Mouse (Mus musculus): Measurements from ENCODE around the gene Pfkfb4. TPM values are rescaled to one million over a fixed set of nuclear protein-coding genes. Genes with fewer than 3 reads are reported as not detected.

The Pfkfb4 gene
- total RNA-seq, 1 experiment: 5.0 TPM

DNA sequence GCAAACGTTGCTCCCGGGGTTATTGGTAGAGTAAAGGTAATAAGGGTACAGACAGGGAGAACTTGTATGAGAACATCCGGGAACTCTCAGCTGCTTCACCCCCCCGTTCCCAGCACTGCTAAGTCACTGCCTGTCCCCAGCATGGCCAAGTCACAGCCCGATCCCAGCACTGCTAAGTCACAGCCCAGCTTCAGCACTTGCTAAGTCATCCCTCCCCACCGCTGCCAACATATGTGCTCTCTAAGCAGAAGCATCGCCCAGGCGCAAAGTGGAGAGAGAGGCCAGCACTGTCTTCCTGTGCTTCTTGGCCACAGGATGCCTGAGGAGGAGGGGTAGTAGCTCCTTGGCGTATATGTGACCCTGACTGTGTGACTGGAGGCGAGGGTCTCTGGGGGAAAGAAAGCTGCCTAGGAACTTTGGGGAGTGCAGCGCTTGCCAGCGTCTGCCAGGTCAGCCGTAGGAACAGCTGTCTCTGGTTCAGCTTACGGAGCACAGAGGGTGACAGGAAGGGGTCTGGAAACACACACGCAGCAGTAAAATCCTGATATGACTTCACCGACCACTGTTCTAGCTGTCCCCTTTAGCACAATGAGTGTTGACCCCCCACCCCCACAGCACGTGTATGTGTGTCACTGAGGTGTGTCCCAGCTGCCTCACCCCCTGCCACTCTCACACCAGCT, 18.2 kb downstream of the Pfkfb4 start:
- no peak for DNase-seq (ENCODE audit: low read depth, low spot score)
- H3K9ac ChIP-seq (ENCODE audit: insufficient read depth, low read depth, low read length, poor library complexity, severe bottlenecking): no peak overlapping the region
- H3K4me3 ChIP-seq (ENCODE audit: insufficient read depth in 1 of 2, low read depth in 1 of 2, low read length in 2 of 2, poor library complexity in 1 of 2, severe bottlenecking in 1 of 2): no peak overlapping the region
- TF ChIP-seq HCFC1 (IDR thresholded peaks at IDR 0.05; ENCODE audit: borderline replicate concordance, insufficient read depth, low read length): no peak
- no peak for TF ChIP-seq CHD2 (IDR thresholded peaks at IDR 0.05; ENCODE audit: low read depth, low read length)
- TF ChIP-seq MAFK (IDR thresholded peaks at IDR 0.05; ENCODE audit: insufficient read depth, low read depth, low read length): no peak
- in situ Hi-C loops (cut with MboI; ENCODE audit: low sequenced_read_pairs in 2 of 2, unreplicated experiment in 2 of 2): loop anchor here in 1 of 2 experiments (10.0 kb wide), 1 partner anchor 115 kb away; no protein-coding TSS in a partner anchor
- H3K9me3 ChIP-seq (ENCODE audit: control insufficient read depth, insufficient read depth, low read depth, low read length): no peaks in the 10 kb centered on the region
- no peak overlapping the region for H3K27ac ChIP-seq (ENCODE audit: insufficient read depth, low read depth, low read length, poor library complexity, severe bottlenecking)
- H3K4me1 ChIP-seq (ENCODE audit: control insufficient read depth in 2 of 2, insufficient read depth in 2 of 2, low read length in 2 of 2, poor library complexity in 1 of 2): peaks cover 0 to 4% of the 10 kb centered on the region in 2 experiments; a peak in 1 of 4 replicates
- H3K36me3 ChIP-seq (ENCODE audit: control insufficient read depth, insufficient read depth, low read length, poor library complexity, severe bottlenecking): no peaks in the 10 kb centered on the region

DNA sequence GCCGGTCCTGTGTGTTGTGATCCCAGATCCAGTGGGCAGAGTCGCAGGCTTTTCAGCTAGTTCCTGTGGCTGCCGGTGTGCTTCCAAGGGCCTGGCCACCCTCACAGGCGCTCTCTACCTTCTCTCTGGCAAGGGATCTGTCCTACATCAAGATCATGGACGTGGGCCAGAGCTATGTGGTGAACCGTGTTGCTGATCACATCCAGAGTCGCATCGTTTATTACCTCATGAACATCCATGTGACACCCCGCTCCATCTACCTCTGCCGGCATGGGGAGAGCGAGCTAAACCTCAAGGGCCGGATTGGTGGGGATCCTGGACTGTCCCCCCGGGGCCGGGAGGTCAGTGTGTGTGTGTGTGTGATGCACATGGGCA, 18.7 kb downstream of the Pfkfb4 start:
- no peaks in the 10 kb centered on the region for H3K9me3 ChIP-seq (ENCODE audit: control insufficient read depth, insufficient read depth, low read depth, low read length)
- H3K9ac ChIP-seq (ENCODE audit: insufficient read depth, low read depth, low read length, poor library complexity, severe bottlenecking): no peak overlapping the region
- H3K4me3 ChIP-seq (ENCODE audit: insufficient read depth in 1 of 2, low read depth in 1 of 2, low read length in 2 of 2, poor library complexity in 1 of 2, severe bottlenecking in 1 of 2): no peak overlapping the region
- no peaks in the 10 kb centered on the region for H3K36me3 ChIP-seq (ENCODE audit: control insufficient read depth, insufficient read depth, low read length, poor library complexity, severe bottlenecking)
- in situ Hi-C loops (cut with MboI; ENCODE audit: low sequenced_read_pairs in 2 of 2, unreplicated experiment in 2 of 2): no loop called here
- TF ChIP-seq CHD2 (IDR thresholded peaks at IDR 0.05; ENCODE audit: low read depth, low read length): no peak
- no peak for TF ChIP-seq MAFK (IDR thresholded peaks at IDR 0.05; ENCODE audit: insufficient read depth, low read depth, low read length)
- no peak for TF ChIP-seq HCFC1 (IDR thresholded peaks at IDR 0.05; ENCODE audit: borderline replicate concordance, insufficient read depth, low read length)
- TF ChIP-seq ZC3H11A (IDR thresholded peaks at IDR 0.05; ENCODE audit: borderline replicate concordance, low read depth, low read length): no peak
- TF ChIP-seq ZNF384 (IDR thresholded peaks at IDR 0.05; ENCODE audit: low read depth, low read length): no peak
- DNase-seq (ENCODE audit: low read depth, low spot score): no peak
- peaks cover 0 to 4% of the 10 kb centered on the region in 2 experiments; a peak in 1 of 4 replicates for H3K4me1 ChIP-seq (ENCODE audit: control insufficient read depth in 2 of 2, insufficient read depth in 2 of 2, low read length in 2 of 2, poor library complexity in 1 of 2)
- no peak overlapping the region for H3K27ac ChIP-seq (ENCODE audit: insufficient read depth, low read depth, low read length, poor library complexity, severe bottlenecking)

- Histone ChIP-seq H3K9ac (ENCODE audit: insufficient read depth, low read depth, low read length, poor library complexity, severe bottlenecking) (no peak overlapping the region), H3K36me3 (ENCODE audit: control insufficient read depth, insufficient read depth, low read length, poor library complexity, severe bottlenecking) (no peaks in the 10 kb centered on the region), H3K4me1 (ENCODE audit: control insufficient read depth in 2 of 2, insufficient read depth in 2 of 2, low read length in 2 of 2, poor library complexity in 1 of 2) (peaks cover 0 to 2% of the 10 kb centered on the region in 2 experiments; a peak in 1 of 4 replicates), H3K9me3 (ENCODE audit: control insufficient read depth, insufficient read depth, low read depth, low read length) (no peaks in the 10 kb centered on the region), H3K4me3 (ENCODE audit: insufficient read depth in 1 of 2, low read depth in 1 of 2, low read length in 2 of 2, poor library complexity in 1 of 2, severe bottlenecking in 1 of 2) (no peak overlapping the region), H3K27ac (ENCODE audit: insufficient read depth, low read depth, low read length, poor library complexity, severe bottlenecking) (no peak overlapping the region)
- TF ChIP-seq ZC3H11A (IDR thresholded peaks at IDR 0.05; ENCODE audit: borderline replicate concordance, low read depth, low read length): no peak
- no peak for DNase-seq (ENCODE audit: low read depth, low spot score)
- in situ Hi-C loops (cut with MboI; ENCODE audit: low sequenced_read_pairs in 2 of 2, unreplicated experiment in 2 of 2): no loop called here
These were observed 23.8 kb downstream of the Pfkfb4 start for GRCm38 (mm10) chr9:109015397-109015796.

- no peak overlapping the region for H3K9ac ChIP-seq (ENCODE audit: insufficient read depth, low read depth, low read length, poor library complexity, severe bottlenecking)
- no peak overlapping the region for H3K27ac ChIP-seq (ENCODE audit: insufficient read depth, low read depth, low read length, poor library complexity, severe bottlenecking)
- TF ChIP-seq CHD2 (IDR thresholded peaks at IDR 0.05; ENCODE audit: low read depth, low read length): no peak
- TF ChIP-seq HCFC1 (IDR thresholded peaks at IDR 0.05; ENCODE audit: borderline replicate concordance, insufficient read depth, low read length): no peak
- TF ChIP-seq ZNF384 (IDR thresholded peaks at IDR 0.05; ENCODE audit: low read depth, low read length): no peak
- no peak for TF ChIP-seq ZC3H11A (IDR thresholded peaks at IDR 0.05; ENCODE audit: borderline replicate concordance, low read depth, low read length)
- TF ChIP-seq MAFK (IDR thresholded peaks at IDR 0.05; ENCODE audit: insufficient read depth, low read depth, low read length): no peak
- H3K36me3 ChIP-seq (ENCODE audit: control insufficient read depth, insufficient read depth, low read length, poor library complexity, severe bottlenecking): no peaks in the 10 kb centered on the region
- peaks cover 0 to 2% of the 10 kb centered on the region in 2 experiments; a peak in 1 of 4 replicates for H3K4me1 ChIP-seq (ENCODE audit: control insufficient read depth in 2 of 2, insufficient read depth in 2 of 2, low read length in 2 of 2, poor library complexity in 1 of 2)
- no peak overlapping the region for H3K4me3 ChIP-seq (ENCODE audit: insufficient read depth in 1 of 2, low read depth in 1 of 2, low read length in 2 of 2, poor library complexity in 1 of 2, severe bottlenecking in 1 of 2)
- in situ Hi-C loops (cut with MboI; ENCODE audit: low sequenced_read_pairs in 2 of 2, unreplicated experiment in 2 of 2): no loop called here
- no peak for DNase-seq (ENCODE audit: low read depth, low spot score)
- H3K9me3 ChIP-seq (ENCODE audit: control insufficient read depth, insufficient read depth, low read depth, low read length): no peaks in the 10 kb centered on the region
These were observed 25.5 kb downstream of the Pfkfb4 start for GRCm38 (mm10) chr9:109016973-109017604.
